Mouse (Mus musculus) left cerebral cortex, adult 18-20 months (tissue): ENCODE data around the gene Sun2. TPM values are rescaled to one million over a fixed set of nuclear protein-coding genes. Genes with fewer than 3 reads are reported as not detected.

ENCODE experiments used
- DNase-seq, 2 experiments: peaks; one replicate each; pipeline ENCODE4 v3.0.0; 2021 to 2022; ENCODE audit warnings: low spot score in 2 of 2, mixed read lengths in 1 of 2
- long read RNA-seq, 2 experiments: library from polyadenylated mRNA; stranded (forward); transcript quantifications; one replicate each; pipeline ENCODE4 v2.0.0; 2021
- total RNA-seq, 2 experiments: library from RNA; stranded (reverse); gene quantifications; 2 replicates each; pipeline ENCODE4 v1.2.3; 2021

Sun2 gene
- total RNA-seq = 10 to 100 TPM; 46.7 to 49.4 TPM
- long read RNA-seq, experiment 1, partial matches to known transcripts = 0 of 1 reads
- long read RNA-seq, experiment 1, other reads (novel, unspliced or antisense) = 0 of 1 reads
- long read RNA-seq, experiment 2, partial matches to known transcripts = 0 of 1 reads
- long read RNA-seq, experiment 2, other reads (novel, unspliced or antisense) = 1 of 1 reads

- peak; percentile 91 to 94 for DNase-seq
Observed at GRCm38 (mm10) chr15:79741921-79742705, at the start of gene Sun2. Gene Sun2, minus strand, starts transcription at chr15:79742536.

GRCm38 (mm10) chr15:79791502-79791901 is 49.2 kb upstream of the Sun2 start:
- no peak for DNase-seq

GRCm38 (mm10) chr15:79790905-79791304 is 48.6 kb upstream of the Sun2 start:
- DNase-seq = no peak

- DNase-seq = no peak
Observed at GRCm38 (mm10) chr15:79790111-79790510, 47.8 kb upstream of the Sun2 start.

GRCm38 (mm10) chr15:79787815-79788214 is 45.5 kb upstream of the Sun2 start:
- no peak for DNase-seq

GRCm38 (mm10) chr15:79785056-79785455 is 42.7 kb upstream of the Sun2 start:
- no peak for DNase-seq

GRCm38 (mm10) chr15:79777749-79778148 is 35.4 kb upstream of the Sun2 start, which contains the start of gene Dnal4:
Gene Dnal4, minus strand, starts transcription at chr15:79777849.
- DNase-seq = no peak

GRCm38 (mm10) chr15:79775662-79776061 is 33.3 kb upstream of the Sun2 start:
- DNase-seq = no peak

GRCm38 (mm10) chr15:79774117-79775027 is 32.0 kb upstream of the Sun2 start:
- DNase-seq = peak; percentile 94 to 95

- peak; percentile 65 to 70 for DNase-seq
Observed at GRCm38 (mm10) chr15:79770629-79771240, 28.4 kb upstream of the Sun2 start.

- no peak for DNase-seq
Observed at GRCm38 (mm10) chr15:79768302-79768701, 26.0 kb upstream of the Sun2 start.

GRCm38 (mm10) chr15:79767327-79767961 is 25.1 kb upstream of the Sun2 start:
- no peak for DNase-seq

- DNase-seq = no peak
Observed at GRCm38 (mm10) chr15:79766586-79767071, 24.3 kb upstream of the Sun2 start.

- DNase-seq = no peak
Observed at GRCm38 (mm10) chr15:79766168-79766567, 23.8 kb upstream of the Sun2 start.

- DNase-seq = no peak
Observed at GRCm38 (mm10) chr15:79765361-79765760, 23.0 kb upstream of the Sun2 start.

GRCm38 (mm10) chr15:79764539-79765267 is 22.4 kb upstream of the Sun2 start:
- DNase-seq = peak; percentile 75 to 87

- peak in 1 of 2 experiments; percentile 51 for DNase-seq
Observed at GRCm38 (mm10) chr15:79763601-79764246, 21.4 kb upstream of the Sun2 start.

- DNase-seq = no peak
Observed at GRCm38 (mm10) chr15:79763001-79763400, 20.7 kb upstream of the Sun2 start.

GRCm38 (mm10) chr15:79760956-79761355 is 18.6 kb upstream of the Sun2 start:
- DNase-seq = peak; percentile 64
